Mouse (Mus musculus): ENCODE data around the gene Foxp1.

DNA sequence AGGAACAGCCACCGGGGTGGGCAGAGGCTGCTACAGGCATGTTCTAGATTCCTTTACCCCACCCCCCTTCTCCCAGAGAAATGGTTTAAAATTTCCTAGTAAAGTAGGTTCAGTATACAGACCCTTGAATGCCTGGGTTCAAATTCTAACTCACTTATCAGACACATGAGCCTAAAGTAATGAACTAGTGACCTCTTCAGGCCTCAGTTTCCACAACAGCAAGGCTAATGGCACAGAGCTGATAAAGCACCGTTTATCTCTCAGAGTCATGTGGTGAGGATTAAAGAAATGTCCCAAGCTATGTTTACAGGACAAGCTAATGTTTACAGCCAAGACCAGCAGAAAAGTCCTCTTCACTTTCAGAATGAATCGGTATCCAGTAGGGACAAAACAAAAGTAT is 29.6 kb downstream of the Foxp1 start:
- TF ChIP-seq GATA1 (IDR thresholded peaks at IDR 0.05; ENCODE audit: borderline replicate concordance, low read length) (no peak), FLI1 (IDR thresholded peaks at IDR 0.05; ENCODE audit: low read length) (no peak)
